Mouse (Mus musculus) fibroblast of lung, adult 2 months (primary cell): ENCODE results near the gene Gm10392.
"Not testable (repeated sequence)": the region's sequence is repeated elsewhere in the genome, so short reads cannot be mapped to it uniquely, and the experiment has no call there.

Experiments
- DNase-seq: peaks from one replicate; pipeline ENCODE4 v3.0.0-alpha.2; 2011; ENCODE audit warnings: low read depth

The Gm10392 gene

DNA sequence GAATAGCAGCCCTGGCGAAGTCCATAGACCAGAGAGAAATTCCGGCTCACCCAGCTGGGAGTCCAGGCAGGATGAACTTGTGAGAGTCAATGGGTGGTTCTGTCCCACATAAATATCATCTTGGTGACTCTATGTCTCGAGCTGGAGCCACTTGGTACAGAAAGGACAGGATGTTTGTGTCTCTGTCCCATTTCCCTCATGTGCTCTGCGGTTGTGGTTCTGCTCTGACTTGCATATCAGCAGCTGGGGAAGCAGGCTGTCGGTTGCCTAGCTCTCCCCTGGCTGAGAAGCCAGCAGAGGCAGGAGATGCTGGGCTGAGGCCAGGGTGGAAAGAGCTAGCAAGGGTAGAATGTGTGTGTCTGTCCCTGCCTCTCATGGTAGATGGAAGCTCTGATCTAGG lies at the start of gene Gm10392:
Gene Gm10392 (minus strand): TSS at position 156 of the 400 bp plus-strand sequence.
- DNase-seq = no peak

DNA sequence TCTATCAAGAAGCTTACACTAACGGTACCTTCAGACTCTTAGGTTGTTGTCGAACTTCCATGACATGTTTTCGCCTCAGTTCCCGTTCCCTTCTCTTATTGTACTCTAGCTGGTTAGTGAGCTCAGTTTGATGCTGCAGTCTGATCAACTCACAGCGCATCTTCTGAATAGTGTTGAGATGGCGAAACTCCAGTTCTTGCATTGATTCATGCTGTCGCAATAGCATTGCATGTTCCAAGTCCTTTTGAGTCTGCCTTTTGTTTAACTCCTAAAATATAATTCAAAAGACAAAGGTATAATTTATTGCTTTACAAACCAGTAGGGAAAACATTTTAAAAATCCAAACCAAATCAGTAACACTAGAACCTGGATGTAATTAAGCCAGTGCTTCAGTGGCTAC lies 26.3 kb upstream of the Gm10392 start:
- DNase-seq = peak; percentile 10

DNA sequence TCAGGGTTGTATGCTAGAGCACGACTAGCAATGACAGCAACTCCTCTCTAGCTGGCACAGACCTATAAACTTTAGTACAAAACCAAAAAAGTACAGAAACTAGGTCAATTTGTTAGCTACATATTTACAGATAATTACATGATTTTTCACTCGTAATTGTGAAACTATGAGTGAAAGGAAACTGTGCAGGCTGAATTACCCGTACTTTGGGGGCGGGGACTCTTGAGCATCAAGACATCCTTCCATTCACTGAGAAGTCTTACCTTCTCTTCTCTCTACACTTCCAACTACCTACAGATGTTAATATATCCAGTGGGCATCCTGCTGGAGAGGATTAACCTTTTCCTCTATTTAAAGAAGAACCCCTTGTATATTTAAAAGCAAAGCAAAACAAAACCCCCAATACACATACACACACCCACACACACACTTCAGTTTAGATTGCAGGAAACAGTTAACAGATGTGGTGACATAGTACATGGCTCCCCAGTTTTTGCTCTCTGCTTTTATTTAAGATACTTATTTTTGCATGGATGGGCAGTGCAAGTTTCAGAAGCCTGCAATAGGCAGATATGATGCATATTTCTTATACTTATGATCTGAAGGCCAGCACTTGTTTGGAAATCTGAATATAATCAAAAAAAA lies 13.3 kb upstream of the Gm10392 start:
- no peak for DNase-seq

DNA sequence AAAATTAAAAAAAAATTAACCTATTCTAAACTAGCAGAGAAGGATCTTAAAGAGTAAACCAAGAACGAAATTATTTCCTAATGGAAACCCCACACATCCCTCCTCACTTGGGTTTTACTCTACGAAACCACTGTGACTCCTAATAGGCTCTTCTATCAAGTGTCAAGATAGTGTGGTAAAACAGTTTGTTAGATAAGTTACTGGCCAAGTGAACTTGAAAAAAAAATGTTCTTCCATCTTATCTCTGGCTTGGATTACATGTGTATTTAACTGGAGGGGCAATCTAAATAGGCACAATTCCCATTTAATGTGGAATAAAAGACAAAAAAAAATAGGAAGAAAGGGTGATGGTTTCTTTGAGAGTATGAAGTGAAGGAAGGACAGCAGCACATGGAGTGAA lies 11.9 kb upstream of the Gm10392 start:
- no peak for DNase-seq

DNA sequence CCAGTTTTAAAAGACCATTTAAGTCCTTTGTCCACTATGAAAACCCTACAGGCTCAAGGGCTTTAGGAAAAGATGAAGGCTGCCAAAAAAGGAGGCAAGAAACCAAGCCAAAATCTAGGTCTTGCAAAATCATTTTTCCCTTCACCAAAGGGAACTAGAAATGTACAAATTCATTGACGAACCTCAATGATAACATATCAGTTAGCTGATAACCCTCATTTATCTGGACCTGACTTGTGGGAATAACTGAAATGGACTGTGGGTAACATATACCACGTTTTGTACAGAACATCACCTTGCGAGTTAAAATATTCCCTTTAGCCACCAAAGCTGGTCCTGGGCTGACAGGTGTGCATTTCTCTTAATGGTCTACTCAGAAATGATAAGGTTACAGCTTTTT lies 10.6 kb upstream of the Gm10392 start:
- DNase-seq = no peak

DNA sequence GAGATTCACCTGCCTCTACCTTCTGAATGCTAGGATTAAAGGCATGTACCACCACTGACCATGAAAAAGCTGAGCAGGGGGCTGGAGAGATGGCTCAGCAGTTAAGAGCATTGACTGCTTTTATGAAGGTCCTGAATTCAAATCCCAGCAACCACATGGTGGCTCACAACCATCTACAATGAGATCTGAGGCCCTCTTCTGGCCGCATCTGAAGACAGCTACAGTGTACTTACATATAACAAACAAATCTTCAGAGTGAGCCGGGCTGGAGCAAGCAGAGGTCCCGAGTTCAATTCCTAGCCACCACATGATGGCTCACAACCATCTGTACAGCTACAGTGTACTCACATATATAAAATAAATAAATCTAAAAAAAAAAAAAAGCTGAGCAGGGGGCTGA lies 9.4 kb upstream of the Gm10392 start:
- DNase-seq = not testable (repeated sequence)

DNA sequence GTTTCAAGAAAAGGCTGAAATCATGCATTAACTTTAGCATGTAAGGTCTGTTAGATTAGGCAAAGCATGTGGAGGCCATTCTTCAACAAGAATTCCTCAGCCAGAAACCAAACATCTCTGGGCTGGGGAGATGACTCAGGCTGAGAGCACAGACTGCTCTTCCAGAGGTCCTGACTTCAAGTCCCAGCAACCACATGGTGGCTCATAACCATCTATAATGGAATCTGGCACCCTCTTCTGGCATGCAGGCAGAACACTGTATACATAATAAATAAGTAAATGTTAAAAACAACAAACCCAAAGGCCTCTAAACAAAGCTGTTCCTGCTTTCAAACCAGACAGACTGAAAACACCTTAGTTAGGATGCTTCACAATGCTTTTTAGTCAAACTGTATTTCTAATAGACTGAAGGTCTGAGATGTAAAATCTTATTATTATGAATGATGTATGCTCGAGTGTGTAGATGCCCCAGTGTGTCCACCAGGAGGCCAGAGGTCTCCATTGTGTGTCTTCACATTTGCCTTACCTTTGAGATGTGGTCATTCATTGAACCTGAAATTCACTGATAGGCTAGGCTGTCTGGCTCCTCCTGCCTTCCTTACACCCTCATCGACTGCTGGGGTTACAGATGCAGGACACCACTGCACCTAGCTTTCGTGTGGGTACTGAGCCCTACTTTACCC lies 6.9 kb upstream of the Gm10392 start:
- no peak for DNase-seq

DNA sequence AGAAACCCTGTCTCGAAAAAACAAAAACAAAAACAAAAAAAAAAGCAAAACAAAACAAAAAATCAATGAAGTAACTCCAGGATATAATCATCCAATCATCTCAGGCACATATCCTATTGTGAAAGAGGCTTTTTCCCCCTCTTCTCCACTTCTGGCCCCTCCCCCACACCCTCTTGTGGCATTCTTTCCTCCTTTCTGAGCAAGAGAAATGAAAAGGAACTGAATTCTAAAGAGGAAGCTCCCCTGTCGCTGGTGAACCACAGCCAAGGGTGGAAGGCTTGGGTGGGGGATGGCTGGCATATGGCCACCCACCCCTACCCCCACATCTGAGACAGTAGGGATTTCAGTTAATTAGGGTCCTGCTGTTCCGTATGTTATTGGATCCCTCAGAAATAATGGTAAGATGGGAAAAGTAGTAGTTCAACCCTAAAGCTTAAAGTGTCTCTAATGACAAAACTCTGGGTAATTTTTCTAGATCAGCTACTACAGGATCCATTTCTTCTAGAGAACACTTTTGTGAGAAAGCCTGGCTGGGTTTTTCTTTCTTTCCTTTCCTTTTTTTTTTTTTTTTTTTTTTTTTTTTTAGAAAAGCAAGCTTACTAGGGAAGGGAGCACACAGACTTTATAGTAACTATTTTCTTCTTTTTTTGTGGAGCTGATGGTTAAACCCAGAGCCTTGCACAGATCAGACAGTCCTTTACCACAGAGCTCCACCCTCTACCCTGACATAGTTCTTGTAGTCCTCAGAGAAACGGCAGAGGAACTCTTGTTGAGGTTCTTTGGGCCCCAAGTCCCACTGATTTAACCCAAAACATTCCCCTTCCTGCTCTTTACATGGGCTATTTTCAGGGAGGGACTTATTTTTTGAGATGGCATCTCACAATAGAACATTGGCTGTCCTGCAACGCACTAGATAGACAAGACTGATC lies 1.9 kb upstream of the Gm10392 start:
- no peak for DNase-seq

DNA sequence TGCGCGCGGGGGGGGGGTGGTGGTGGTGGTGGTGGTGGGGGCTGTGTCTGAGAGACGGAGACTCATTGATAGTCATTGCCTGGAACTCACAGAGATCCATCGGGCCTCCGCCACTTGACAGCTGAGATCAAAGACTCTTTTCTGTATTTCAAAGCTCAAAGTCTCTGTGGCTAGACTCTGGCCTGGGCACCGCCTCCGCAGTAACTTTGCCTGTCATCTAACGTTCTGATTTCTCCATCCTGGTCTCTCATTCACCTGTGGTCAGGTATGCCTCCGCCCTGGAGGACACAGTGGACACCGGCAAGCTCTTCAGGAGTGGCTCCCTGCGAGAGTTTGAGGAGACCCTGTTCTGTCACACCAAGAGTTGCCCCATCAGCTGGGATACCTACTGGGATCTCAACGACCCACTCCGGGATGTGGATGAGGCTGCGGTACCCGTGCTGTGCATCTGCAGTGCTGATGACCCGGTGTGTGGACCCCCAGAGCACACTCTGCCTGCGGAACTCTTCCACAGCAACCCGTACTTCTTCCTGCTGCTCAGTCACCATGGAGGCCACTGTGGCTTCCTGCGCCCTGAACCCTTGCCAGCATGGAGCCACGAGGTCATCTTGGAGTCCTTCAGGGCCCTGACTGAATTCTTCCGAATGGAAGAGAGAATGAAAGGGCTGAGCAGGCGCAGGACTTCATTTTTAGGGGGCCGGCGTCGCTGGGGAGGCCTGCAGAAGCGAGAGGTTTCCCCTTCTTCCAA lies 773 bp downstream of the Gm10392 start:
- DNase-seq = no peak

DNA sequence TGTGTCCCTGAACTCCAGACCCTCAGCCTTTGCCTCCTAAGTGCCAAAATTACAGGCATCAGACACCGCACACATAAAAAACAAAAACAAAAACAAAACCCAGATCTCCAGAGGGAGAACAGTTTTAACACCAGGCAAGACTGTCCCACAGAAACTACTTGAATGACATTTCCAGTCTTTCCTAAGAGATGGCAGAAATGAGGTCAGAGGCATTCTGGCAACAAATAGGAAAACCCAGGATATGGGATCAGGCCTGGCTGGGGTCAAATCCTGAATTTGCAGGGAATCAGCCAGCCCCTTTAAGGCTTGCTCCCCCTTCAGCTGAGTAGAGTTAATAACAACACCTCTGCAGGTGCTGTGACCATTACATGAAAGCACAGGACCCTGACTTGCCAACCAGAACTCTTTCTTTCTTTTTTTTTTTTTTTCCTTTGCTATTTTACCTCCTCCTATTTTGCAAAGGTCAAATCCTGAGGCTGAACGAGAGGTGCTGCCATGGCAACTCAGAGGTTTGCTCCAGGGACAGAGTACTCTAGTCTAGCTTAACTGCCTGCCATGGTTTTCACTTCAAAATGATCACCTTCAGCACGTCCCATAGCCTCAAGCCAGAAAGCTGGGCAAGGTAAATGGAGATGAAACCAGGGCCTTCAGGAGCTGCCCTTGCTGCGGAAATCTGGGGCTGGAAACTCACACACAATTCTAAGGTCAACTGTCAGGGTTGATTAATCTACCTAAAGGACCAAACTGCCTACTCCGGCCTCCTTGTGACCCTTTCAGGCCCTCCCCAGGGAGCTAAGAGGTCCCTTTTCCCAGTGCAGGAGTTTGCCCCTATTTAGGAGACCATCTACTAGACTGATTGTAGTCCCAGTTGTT lies 2.2 kb downstream of the Gm10392 start:
- no peak for DNase-seq

DNA sequence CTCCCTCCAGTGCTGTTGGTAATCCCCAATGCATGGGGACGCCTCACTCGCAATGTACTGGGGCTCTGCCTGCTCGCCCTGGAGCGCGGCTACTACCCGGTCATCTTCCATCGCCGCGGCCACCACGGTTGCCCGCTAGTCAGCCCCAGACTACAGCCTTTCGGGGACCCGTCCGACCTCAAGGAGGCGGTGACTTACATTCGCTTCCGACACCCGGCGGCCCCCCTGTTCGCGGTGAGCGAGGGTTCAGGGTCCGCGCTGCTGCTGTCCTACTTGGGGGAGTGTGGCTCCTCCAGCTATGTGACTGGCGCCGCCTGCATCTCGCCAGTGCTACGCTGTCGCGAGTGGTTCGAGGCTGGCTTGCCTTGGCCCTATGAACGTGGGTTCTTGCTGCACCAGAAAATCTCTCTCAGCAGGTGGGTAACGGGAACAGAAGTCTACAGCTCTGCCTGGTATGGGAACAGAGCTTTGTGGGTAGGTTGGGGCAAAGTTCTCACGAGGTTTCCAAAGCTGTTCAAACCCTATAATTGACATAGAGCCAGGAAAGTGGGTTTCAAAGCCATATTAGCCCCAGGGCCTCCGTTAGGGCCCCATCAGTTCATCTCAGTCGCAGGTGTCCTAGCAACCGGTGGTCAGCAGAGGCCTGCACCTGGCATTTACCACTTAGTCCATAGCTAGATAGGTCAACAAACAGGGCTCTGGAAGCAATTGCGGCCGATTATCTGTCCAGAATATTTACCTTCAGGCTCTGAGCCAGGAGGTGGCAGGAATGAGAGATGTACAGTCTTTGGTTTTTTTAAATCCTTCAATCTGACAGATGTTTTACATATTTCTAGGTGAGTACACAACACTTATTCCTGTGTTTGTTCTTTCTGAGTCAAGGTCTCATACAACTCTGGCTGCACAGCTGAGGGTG lies 3.1 kb downstream of the Gm10392 start, which contains the start of gene Trp53i13:
Gene Trp53i13 (minus strand): TSS at position 344 of the 916 bp plus-strand sequence.
- no peak for DNase-seq

DNA sequence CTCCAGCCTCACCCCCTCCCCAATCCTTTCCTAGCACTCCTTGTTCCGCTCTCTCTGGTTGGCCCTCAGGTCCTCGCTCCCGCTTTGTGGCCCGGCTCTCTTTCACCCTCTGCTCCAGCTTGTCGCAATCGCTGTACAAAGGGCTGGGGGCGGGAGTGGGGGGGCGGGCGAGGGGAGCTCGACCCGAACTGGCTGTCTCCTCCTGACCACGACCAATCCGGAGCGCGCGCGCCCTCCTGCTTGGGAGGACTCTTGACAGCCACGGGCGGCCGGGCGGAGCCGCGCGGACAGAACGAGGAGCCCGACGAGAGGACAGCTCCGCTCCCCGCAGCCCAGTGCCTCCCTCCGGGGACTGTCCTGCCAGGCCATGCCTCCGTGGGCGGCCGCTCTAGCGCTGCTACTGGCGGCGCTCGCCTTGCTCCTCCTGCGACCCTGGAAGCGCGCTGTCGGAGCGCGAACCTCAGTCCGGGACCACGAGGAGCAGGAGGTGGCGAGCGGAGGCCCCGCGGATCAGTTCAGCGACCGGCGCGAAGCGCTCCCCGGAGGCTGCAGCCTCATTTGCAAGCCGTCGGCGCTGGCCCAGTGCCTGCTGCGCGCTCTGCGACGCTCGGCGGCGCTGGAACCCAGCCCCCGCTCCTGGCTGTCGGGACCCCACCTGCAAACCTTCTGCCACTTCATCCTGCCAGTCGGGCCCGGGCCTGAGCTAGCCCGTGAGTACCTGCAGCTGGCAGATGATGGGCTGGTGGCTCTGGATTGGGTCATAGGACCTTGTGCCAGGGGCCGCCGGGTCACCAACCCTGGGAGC lies 4.0 kb downstream of the Gm10392 start, which contains the start of gene Abhd15:
Gene Abhd15 (plus strand): TSS at position 290 of the 805 bp plus-strand sequence.
- no peak for DNase-seq

DNA sequence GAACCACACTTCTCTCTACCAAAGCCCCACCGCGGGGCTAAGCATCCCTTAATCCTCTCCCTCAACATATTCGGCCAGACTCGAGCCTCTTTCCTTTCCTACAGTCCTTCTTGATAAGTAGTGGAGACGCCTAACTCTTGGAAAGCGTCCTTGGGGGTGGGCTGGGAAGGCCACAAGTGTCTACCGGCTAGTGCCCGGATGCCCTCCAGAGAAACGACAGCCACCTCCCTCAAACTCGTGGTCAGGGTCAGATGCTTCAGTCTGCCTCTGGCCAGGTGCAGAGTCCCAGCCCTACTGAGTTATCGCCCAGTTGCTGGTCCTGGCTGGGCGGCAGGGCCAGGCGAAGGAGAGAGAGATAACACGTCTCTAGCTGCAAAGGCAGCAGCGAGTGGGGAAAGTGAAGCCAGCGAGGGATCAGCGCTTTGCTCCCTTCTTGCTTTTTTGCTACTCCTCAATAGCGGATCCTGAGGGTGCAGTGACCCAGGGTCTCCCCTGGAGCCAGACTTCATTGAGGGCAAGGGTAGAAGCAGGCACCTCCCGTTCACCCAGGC lies 4.6 kb downstream of the Gm10392 start:
- no peak for DNase-seq

DNA sequence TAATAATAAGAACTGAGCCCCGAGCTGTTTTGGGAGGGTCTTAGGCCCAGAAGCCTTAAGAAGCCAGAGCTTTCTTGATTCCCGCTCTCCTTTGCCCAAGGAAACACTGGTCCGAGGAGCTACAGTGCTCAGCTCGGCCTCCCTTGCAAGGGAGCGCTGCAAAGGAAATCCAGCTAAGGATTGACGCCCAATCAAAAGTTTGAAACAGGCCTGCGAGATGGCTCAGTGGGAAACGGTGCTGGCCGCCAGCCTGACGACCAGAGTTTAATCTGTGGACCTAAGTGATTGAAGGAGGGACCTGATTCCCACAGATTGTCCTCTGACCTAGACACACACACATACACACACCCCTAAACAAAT lies 5.2 kb downstream of the Gm10392 start:
- DNase-seq = no peak

DNA sequence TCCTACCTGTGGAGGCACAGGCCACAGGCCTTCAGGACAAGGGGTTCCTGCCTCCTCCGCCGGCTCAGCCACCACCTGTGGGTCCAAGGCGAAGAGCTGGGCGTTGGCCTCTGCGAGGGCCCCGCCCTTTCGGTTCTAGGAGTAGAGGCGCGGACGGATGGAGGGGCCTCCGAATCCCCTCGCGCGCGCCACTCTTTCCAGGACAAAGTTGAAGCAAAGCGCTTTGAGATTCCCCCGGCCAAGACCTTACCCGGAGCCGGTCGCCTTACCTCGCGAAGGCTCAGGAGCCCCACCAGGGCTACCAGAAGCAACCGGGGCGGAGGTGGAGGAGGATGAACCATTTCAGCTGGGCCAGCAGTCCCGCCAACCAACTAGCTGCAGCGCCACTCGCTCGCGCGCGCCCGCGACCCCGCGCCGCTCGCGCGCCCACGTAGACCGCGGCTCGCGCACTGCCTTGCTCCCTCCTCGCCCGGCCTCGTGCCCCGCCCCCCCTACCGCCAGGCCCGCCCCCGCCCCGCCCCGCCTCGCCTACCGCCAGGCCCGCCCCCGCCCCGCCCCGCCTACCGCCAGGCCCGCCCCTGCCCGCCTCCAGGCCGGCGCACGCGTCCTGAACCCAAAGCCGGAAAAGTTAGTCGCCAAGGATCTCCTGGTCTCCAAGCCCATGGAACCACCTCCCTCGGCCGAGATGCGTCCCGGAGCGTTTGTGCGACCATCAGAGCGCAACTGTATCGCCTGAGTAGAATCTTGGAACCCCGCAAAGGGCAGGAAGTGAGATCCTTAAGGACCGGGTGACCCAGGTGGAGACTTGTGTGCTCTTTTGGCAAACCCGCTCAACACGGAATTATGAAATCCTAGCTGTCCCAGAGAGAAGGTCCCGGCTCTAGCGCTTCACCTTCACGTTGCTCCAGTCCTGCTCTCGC lies 5.8 kb downstream of the Gm10392 start:
- DNase-seq = no peak

DNA sequence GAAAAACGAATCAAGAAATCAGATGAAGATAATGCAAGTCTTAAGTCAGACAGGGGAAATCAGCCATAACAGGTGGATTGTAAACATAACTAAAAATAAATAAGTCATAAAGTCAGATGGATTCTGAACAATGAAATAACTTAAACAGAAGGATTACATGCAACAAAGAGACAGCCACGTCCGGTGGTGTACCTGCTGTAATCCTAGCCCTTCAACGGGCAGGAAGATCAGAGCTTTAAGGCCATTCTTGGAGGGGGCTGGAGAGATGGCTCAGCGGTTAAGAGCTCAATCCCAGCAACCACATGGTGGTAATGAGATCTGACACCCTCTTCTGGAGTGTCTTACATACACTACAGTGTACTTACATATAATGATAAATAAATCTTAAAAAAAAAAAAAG lies 7.7 kb downstream of the Gm10392 start:
- DNase-seq = no peak
